Mouse (Mus musculus) bone marrow, adult 2 months (tissue): ENCODE measurements around the gene Rhou.

Experiments
- CTCF ChIP-seq: fragments of 200-500 bp; IDR thresholded peaks from 2 replicates; pipeline ENCODE4 v1.5.1; 2011; ENCODE audit warnings: low read length, control low read depth; ENCODE audit not compliant: control insufficient read depth, insufficient read depth
- POLR2A ChIP-seq: fragments of 200-500 bp; IDR thresholded peaks from 2 replicates; pipeline ENCODE4 v1.6.1; 2011; ENCODE audit warnings: low read depth, mild to moderate bottlenecking, control low read depth, low read length, borderline replicate concordance; ENCODE audit not compliant: control insufficient read depth

- TF ChIP-seq CTCF (no peak), POLR2A (no peak)
These were observed 42.4 kb downstream of the Rhou start for GRCm38 (mm10) chr8:123696167-123696566.
